Comparison of ENCODE assay signal across 22 mouse cellular contexts in the genomic region with DNA sequence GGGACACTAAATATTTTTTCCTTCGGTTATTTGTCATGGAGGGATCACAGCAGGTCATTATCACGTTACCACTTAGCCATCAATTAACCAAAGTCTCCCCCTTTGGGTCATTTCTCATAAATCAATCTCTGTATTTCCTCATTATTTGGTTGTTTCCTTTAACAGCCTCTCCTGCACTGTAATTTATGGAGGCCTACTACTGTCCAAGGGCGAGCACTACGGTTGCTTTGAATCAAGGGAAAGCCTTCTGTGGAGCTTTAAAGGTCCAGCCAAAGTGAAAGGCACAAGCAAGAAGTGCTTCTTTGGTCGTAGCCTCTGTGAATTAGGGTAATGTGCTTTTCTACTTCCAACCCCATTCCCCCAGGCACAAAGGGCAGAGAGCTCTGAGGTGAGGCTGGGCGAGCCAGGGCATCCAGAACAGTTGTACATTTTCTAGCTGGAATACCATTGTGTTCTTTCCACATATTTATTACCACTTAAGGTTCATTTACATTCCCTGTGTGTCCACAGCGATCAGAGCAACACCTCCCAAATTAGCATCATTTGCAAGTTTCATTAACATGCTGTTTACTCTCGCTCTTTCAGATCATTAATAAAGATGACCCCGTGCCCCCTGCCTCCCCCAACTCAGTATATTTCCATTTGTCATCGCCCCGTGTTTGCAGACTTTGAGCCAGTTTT.
DNase-seq lines count a peak whose midpoint lies in the region; ATAC-seq and TF ChIP-seq lines count a peak whose summit lies in the region.
"Had no signal": no experiment of that assay in that cellular context is flagged by ENCODE, and none has a peak within 500 bp of the region (broad histone marks: within the 10 kb centered on the region; RNA-seq: fewer than 3 reads in every experiment).

No protein-coding gene starts in this region.

- H3K4me2 ChIP-seq in forebrain, embryonic 13.5 days: no peak overlapping the region
- H3K4me2 ChIP-seq in forebrain, embryonic 15.5 days (replicated peaks): no peak overlapping the region
- no peak overlapping the region for H3K4me2 ChIP-seq in hindbrain, embryonic 14.5 days (replicated peaks)
- no peak overlapping the region for H3K4me2 ChIP-seq in hindbrain, postnatal 0 days (ENCODE audit: low read depth, low read length)
- no peak overlapping the region for H3K4me2 ChIP-seq in midbrain, embryonic 12.5 days (replicated peaks)
- no peak overlapping the region for H3K4me2 ChIP-seq in midbrain, embryonic 16.5 days (ENCODE audit: low read length)
- H3K4me2 ChIP-seq: embryonic facial prominence, embryonic 12.5 days; liver, embryonic 15.5 days; lung, embryonic 15.5 days had no signal

- no peaks in the 10 kb centered on the region for H3K9me3 ChIP-seq in forebrain, embryonic 13.5 days (replicated peaks)
- H3K9me3 ChIP-seq in forebrain, embryonic 15.5 days: no peaks in the 10 kb centered on the region
- no peaks in the 10 kb centered on the region for H3K9me3 ChIP-seq in hindbrain, embryonic 14.5 days (ENCODE audit: control insufficient read depth, low read length)
- no peaks in the 10 kb centered on the region for H3K9me3 ChIP-seq in hindbrain, postnatal 0 days (ENCODE audit: low read length)
- H3K9me3 ChIP-seq in midbrain, embryonic 12.5 days: no peaks in the 10 kb centered on the region
- H3K9me3 ChIP-seq in midbrain, embryonic 16.5 days (replicated peaks; ENCODE audit: control insufficient read depth, low read length, poor library complexity, severe bottlenecking): no peaks in the 10 kb centered on the region
- H3K9me3 ChIP-seq: embryonic facial prominence, embryonic 12.5 days; limb, embryonic 10.5 days; liver, embryonic 15.5 days; lung, embryonic 15.5 days had no signal

- peak; percentile 27; the same call in 1 of the 2 replicates for ATAC-seq in forebrain, embryonic 13.5 days
- ATAC-seq in forebrain, embryonic 15.5 days (replicated peaks): no peak
- ATAC-seq in hindbrain, embryonic 14.5 days (ENCODE audit: low FRiP score): no peak
- no peak for ATAC-seq in hindbrain, postnatal 0 days
- ATAC-seq in midbrain, embryonic 12.5 days (ENCODE audit: low FRiP score, low read depth): no peak
- no peak for ATAC-seq in midbrain, embryonic 16.5 days
- ATAC-seq: activated CD4-positive, CD25-positive, alpha-beta regulatory T cell, adult 4 months had no signal

- TF ChIP-seq CTCF in hindbrain, postnatal 0 days (IDR thresholded peaks at IDR 0.05; ENCODE audit: low read depth): no peak
- no peak for TF ChIP-seq CTCF in brain, embryonic 14.5 days (IDR thresholded peaks at IDR 0.05; ENCODE audit: borderline replicate concordance, extremely low read depth, insufficient read depth, insufficient read length)

- TF ChIP-seq POLR2A in brain, embryonic 14.5 days (IDR thresholded peaks at IDR 0.05; ENCODE audit: borderline replicate concordance, extremely low read depth, insufficient read depth, insufficient read length, poor library complexity, severe bottlenecking): no peak

- H3K27ac ChIP-seq in forebrain, embryonic 13.5 days: no peak overlapping the region
- H3K27ac ChIP-seq in forebrain, embryonic 15.5 days (replicated peaks): no peak overlapping the region
- H3K27ac ChIP-seq in hindbrain, embryonic 14.5 days: peak overlapping the region; percentile 47; the same call in 1 of the 2 replicates
- no peak overlapping the region for H3K27ac ChIP-seq in hindbrain, postnatal 0 days
- H3K27ac ChIP-seq in midbrain, embryonic 12.5 days (replicated peaks): 0 out of 2 replicates have a peak overlapping the region, but pooled peaks have one; percentile 10
- no peak overlapping the region; the same call in 1 of the 2 replicates for H3K27ac ChIP-seq in midbrain, embryonic 16.5 days (ENCODE audit: low read length)
- H3K27ac ChIP-seq: embryonic facial prominence, embryonic 12.5 days; limb, embryonic 10.5 days; liver, embryonic 15.5 days; lung, embryonic 15.5 days had no signal

- H3K27me3 ChIP-seq in forebrain, embryonic 13.5 days: no peaks in the 10 kb centered on the region
- no peaks in the 10 kb centered on the region for H3K27me3 ChIP-seq in forebrain, embryonic 15.5 days
- no peaks in the 10 kb centered on the region for H3K27me3 ChIP-seq in hindbrain, embryonic 14.5 days (ENCODE audit: control insufficient read depth, insufficient read depth, low read length)
- no peaks in the 10 kb centered on the region for H3K27me3 ChIP-seq in hindbrain, postnatal 0 days (ENCODE audit: insufficient read depth, low read length)
- no peaks in the 10 kb centered on the region for H3K27me3 ChIP-seq in midbrain, embryonic 12.5 days
- no peaks in the 10 kb centered on the region for H3K27me3 ChIP-seq in midbrain, embryonic 16.5 days (ENCODE audit: control insufficient read depth, insufficient read depth, low read depth, low read length)
- H3K27me3 ChIP-seq: embryonic facial prominence, embryonic 12.5 days; liver, embryonic 15.5 days; lung, embryonic 15.5 days; megakaryocyte, embryonic 14.5 days had no signal

- no peak overlapping the region for H3K9ac ChIP-seq in forebrain, embryonic 13.5 days
- no peak overlapping the region for H3K9ac ChIP-seq in forebrain, embryonic 15.5 days (replicated peaks)
- H3K9ac ChIP-seq in hindbrain, embryonic 14.5 days: no peak overlapping the region
- H3K9ac ChIP-seq in hindbrain, postnatal 0 days (replicated peaks; ENCODE audit: low read length): no peak overlapping the region
- no peak overlapping the region for H3K9ac ChIP-seq in midbrain, embryonic 12.5 days (replicated peaks)
- no peak overlapping the region for H3K9ac ChIP-seq in midbrain, embryonic 16.5 days (ENCODE audit: low read depth, low read length)
- H3K9ac ChIP-seq: embryonic facial prominence, embryonic 12.5 days; liver, embryonic 15.5 days; lung, embryonic 15.5 days had no signal

- no peak overlapping the region for H3K4me3 ChIP-seq in forebrain, embryonic 13.5 days
- no peak overlapping the region for H3K4me3 ChIP-seq in forebrain, embryonic 15.5 days
- no peak overlapping the region for H3K4me3 ChIP-seq in hindbrain, embryonic 14.5 days (replicated peaks; ENCODE audit: low read length)
- H3K4me3 ChIP-seq in hindbrain, postnatal 0 days (ENCODE audit: low read length): no peak overlapping the region
- H3K4me3 ChIP-seq in midbrain, embryonic 12.5 days: no peak overlapping the region
- no peak overlapping the region for H3K4me3 ChIP-seq in midbrain, embryonic 16.5 days (ENCODE audit: low read depth, low read length)
- H3K4me3 ChIP-seq: embryonic facial prominence, embryonic 12.5 days; limb, embryonic 10.5 days; liver, embryonic 15.5 days; lung, embryonic 15.5 days; megakaryocyte, embryonic 14.5 days had no signal

- peaks cover 27% of the 10 kb centered on the region for H3K4me1 ChIP-seq in forebrain, embryonic 13.5 days
- peaks cover 16% of the 10 kb centered on the region for H3K4me1 ChIP-seq in forebrain, embryonic 15.5 days
- H3K4me1 ChIP-seq in hindbrain, embryonic 14.5 days (replicated peaks; ENCODE audit: control insufficient read depth, insufficient read depth, low read length): peaks cover 18% of the 10 kb centered on the region
- no peaks in the 10 kb centered on the region for H3K4me1 ChIP-seq in hindbrain, postnatal 0 days (ENCODE audit: insufficient read depth, low read length)
- H3K4me1 ChIP-seq in midbrain, embryonic 12.5 days: peaks cover 10% of the 10 kb centered on the region; the same call in 1 of the 2 replicates
- peaks cover 9% of the 10 kb centered on the region for H3K4me1 ChIP-seq in midbrain, embryonic 16.5 days (ENCODE audit: control insufficient read depth, insufficient read depth, low read length)
- H3K4me1 ChIP-seq: embryonic facial prominence, embryonic 12.5 days; liver, embryonic 15.5 days; lung, embryonic 15.5 days; megakaryocyte, embryonic 14.5 days had no signal

- no peak for DNase-seq in hindbrain, embryonic 14.5 days (ENCODE audit: low spot score)
- DNase-seq in hindbrain, postnatal 0 days (ENCODE audit: low spot score): no peak
- DNase-seq in brain, embryonic 14.5 days (ENCODE audit: low read depth): peak; percentile 69
- DNase-seq: adrenal gland, postnatal 10 days; cerebellum, adult 2 months; cerebellum, postnatal 25 days; gastrocnemius, postnatal 36 days; kidney, adult 2 months; liver; lung, postnatal 36 days; thymus, adult 18-20 months; thymus, postnatal 36 days had no signal

- 55% methylated on average over 11 of the region's 11 CpGs for whole genome bisulfite sequencing in forebrain, embryonic 13.5 days
- 34% methylated on average over 11 of the region's 11 CpGs for WGBS in forebrain, embryonic 15.5 days
- WGBS in hindbrain, embryonic 14.5 days: 51% methylated on average over 11 of the region's 11 CpGs
- WGBS in hindbrain, postnatal 0 days: 63% methylated on average over 11 of the region's 11 CpGs
- WGBS in midbrain, embryonic 12.5 days: 71% methylated on average over 11 of the region's 11 CpGs
- 61% methylated on average over 11 of the region's 11 CpGs for WGBS in midbrain, embryonic 16.5 days

- H3K36me3 ChIP-seq in forebrain, embryonic 13.5 days (ENCODE audit: poor library complexity, severe bottlenecking): no peaks in the 10 kb centered on the region
- H3K36me3 ChIP-seq in forebrain, embryonic 15.5 days: no peaks in the 10 kb centered on the region
- H3K36me3 ChIP-seq in hindbrain, embryonic 14.5 days (replicated peaks; ENCODE audit: control insufficient read depth, insufficient read depth): no peaks in the 10 kb centered on the region
- H3K36me3 ChIP-seq in hindbrain, postnatal 0 days (ENCODE audit: insufficient read depth, low read length): no peaks in the 10 kb centered on the region
- H3K36me3 ChIP-seq in midbrain, embryonic 12.5 days: no peaks in the 10 kb centered on the region
- no peaks in the 10 kb centered on the region for H3K36me3 ChIP-seq in midbrain, embryonic 16.5 days (ENCODE audit: control insufficient read depth, insufficient read depth, low read length)
- H3K36me3 ChIP-seq: embryonic facial prominence, embryonic 12.5 days; limb, embryonic 10.5 days; liver, embryonic 15.5 days; lung, embryonic 15.5 days had no signal

Comparison
In these comparisons a context has a peak if more than half of its experiments do, and no peak if none do; other contexts are left out.
1. H3K27ac ChIP-seq: peak in hindbrain, embryonic 14.5 days (single experiment) and midbrain, embryonic 12.5 days (single experiment); none in forebrain, embryonic 13.5 days (single experiment), forebrain, embryonic 15.5 days (single experiment), hindbrain, postnatal 0 days (single experiment) and midbrain, embryonic 16.5 days (single experiment).